Mouse (Mus musculus): ENCODE results near the gene 1500009C09Rik. TPM values are rescaled to one million over a fixed set of nuclear protein-coding genes. Genes with fewer than 3 reads are reported as not detected.

The 1500009C09Rik gene
- polyA plus RNA-seq, 1 experiment from 2014 or later: not detected

GRCm38 (mm10) chr15:82292851-82293250, 40.7 kb downstream of the 1500009C09Rik start:
- Histone ChIP-seq H3K4me1 (replicated peaks) (peaks cover 7% of the 10 kb centered on the region), H3K4me2 (peak overlapping the region; percentile 43), H3K36me3 (peaks cover 33% of the 10 kb centered on the region), H3K4me3 (replicated peaks) (0 out of 2 replicates have a peak overlapping the region, but pooled peaks have one; percentile 4), H3K9me3 (no peaks in the 10 kb centered on the region), H3K9ac (replicated peaks) (no peak overlapping the region), H3K27me3 (no peaks in the 10 kb centered on the region), H3K27ac (no peak overlapping the region)
- WGBS: 30% methylated on average over 4 of the region's 5 CpGs
- ATAC-seq (ENCODE audit: insufficient number of reproducible peaks, insufficient read depth, low FRiP score, low TSS enrichment, low read depth): no peak

- no peak overlapping the region; the same call in 1 of the 2 replicates for H3K27ac ChIP-seq
- peak; percentile 52 for ATAC-seq (ENCODE audit: insufficient number of reproducible peaks, insufficient read depth, low FRiP score, low TSS enrichment, low read depth)
- H3K4me3 ChIP-seq (replicated peaks): 0 out of 2 replicates have a peak overlapping the region, but pooled peaks have one; percentile 4
- H3K27me3 ChIP-seq: no peaks in the 10 kb centered on the region
- WGBS: 21% methylated on average over 7 of the region's 7 CpGs
- peak overlapping the region; percentile 43 for H3K4me2 ChIP-seq
- H3K9ac ChIP-seq (replicated peaks): no peak overlapping the region
- no peaks in the 10 kb centered on the region for H3K9me3 ChIP-seq
- H3K4me1 ChIP-seq (replicated peaks): peaks cover 7% of the 10 kb centered on the region
- H3K36me3 ChIP-seq: peaks cover 29% of the 10 kb centered on the region
These were observed 41.1 kb downstream of the 1500009C09Rik start for GRCm38 (mm10) chr15:82293271-82293711.

- 53% methylated on average over 8 of the region's 8 CpGs for WGBS
- Histone ChIP-seq H3K4me1 (replicated peaks) (peaks cover 7% of the 10 kb centered on the region), H3K9ac (replicated peaks) (no peak overlapping the region), H3K4me2 (no peak overlapping the region), H3K36me3 (peaks cover 21% of the 10 kb centered on the region), H3K27me3 (peaks cover 7% of the 10 kb centered on the region), H3K4me3 (replicated peaks) (no peak overlapping the region), H3K9me3 (no peaks in the 10 kb centered on the region), H3K27ac (no peak overlapping the region)
- no peak for ATAC-seq (ENCODE audit: insufficient number of reproducible peaks, insufficient read depth, low FRiP score, low TSS enrichment, low read depth)
These were observed 41.9 kb downstream of the 1500009C09Rik start for GRCm38 (mm10) chr15:82294059-82294458.

GRCm38 (mm10) chr15:82298764-82299561, 46.8 kb downstream of the 1500009C09Rik start, which contains the start of gene Wbp2nl:
Gene Wbp2nl, plus strand, starts transcription at chr15:82298954.
- 54% methylated on average over 39 of the region's 39 CpGs for WGBS
- Histone ChIP-seq H3K4me3 (replicated peaks) (0 out of 2 replicates have a peak within 1 kb of the TSS, but pooled peaks have one; percentile 1), H3K4me2 (peak within 1 kb of the TSS; percentile 17; the same call in 1 of the 2 replicates), H3K27ac (no peak within 1 kb of the TSS), H3K36me3 (no peaks in the 10 kb centered on the region), H3K4me1 (replicated peaks) (no peaks in the 10 kb centered on the region), H3K9me3 (no peaks in the 10 kb centered on the region), H3K9ac (replicated peaks) (no peak within 1 kb of the TSS), H3K27me3 (peaks cover 9% of the 10 kb centered on the region)
- no peak for ATAC-seq (ENCODE audit: insufficient number of reproducible peaks, insufficient read depth, low FRiP score, low TSS enrichment, low read depth)

GRCm38 (mm10) chr15:82307107-82307506, 54.9 kb downstream of the 1500009C09Rik start:
- WGBS: 77% methylated on average over 3 of the region's 3 CpGs
- ATAC-seq (ENCODE audit: insufficient number of reproducible peaks, insufficient read depth, low FRiP score, low TSS enrichment, low read depth): no peak

GRCm38 (mm10) chr15:82308416-82308815, 56.2 kb downstream of the 1500009C09Rik start:
- Histone ChIP-seq H3K4me2 (no peak overlapping the region), H3K27ac (no peak overlapping the region), H3K36me3 (no peaks in the 10 kb centered on the region), H3K4me3 (replicated peaks) (no peak overlapping the region), H3K27me3 (no peaks in the 10 kb centered on the region), H3K9me3 (no peaks in the 10 kb centered on the region), H3K4me1 (replicated peaks) (no peaks in the 10 kb centered on the region; the same call in 1 of the 2 replicates), H3K9ac (replicated peaks) (no peak overlapping the region)
- no peak for ATAC-seq (ENCODE audit: insufficient number of reproducible peaks, insufficient read depth, low FRiP score, low TSS enrichment, low read depth)
- WGBS: 71% methylated on average over 3 of the region's 3 CpGs

More at GRCm38 (mm10) chr15:82307107-82307506, 54.9 kb downstream of the 1500009C09Rik start:
- Histone ChIP-seq H3K4me2 (no peak overlapping the region), H3K4me3 (replicated peaks) (no peak overlapping the region), H3K27me3 (no peaks in the 10 kb centered on the region), H3K9me3 (no peaks in the 10 kb centered on the region), H3K4me1 (replicated peaks) (no peaks in the 10 kb centered on the region; the same call in 1 of the 2 replicates), H3K9ac (replicated peaks) (no peak overlapping the region), H3K36me3 (no peaks in the 10 kb centered on the region), H3K27ac (no peak overlapping the region)

Other genes starting within 250 kb of the 1500009C09Rik start
- 30.4 TPM in 2 replicates for gene Desi1, start 218.5 kb upstream of the 1500009C09Rik start, polyA plus RNA-seq (2016; fragmentation: Nextera tagmentation; extraction: Ambion mirVana)
- 263 and 272 TPM in 2 replicates for gene Snu13, start 204.8 kb upstream of the 1500009C09Rik start, polyA plus RNA-seq (2016; fragmentation: Nextera tagmentation; extraction: Ambion mirVana)
- gene 4930407I10Rik, start 193.2 kb upstream of the 1500009C09Rik start, polyA plus RNA-seq (2016; fragmentation: Nextera tagmentation; extraction: Ambion mirVana): not detected in 2 replicates
- gene Mei1, start 182.4 kb upstream of the 1500009C09Rik start, polyA plus RNA-seq (2016; fragmentation: Nextera tagmentation; extraction: Ambion mirVana): 0.10 TPM in 1 of 2 replicates, not detected in the other
- 23.4 and 26.6 TPM in 2 replicates for gene Ccdc134, start 124.5 kb upstream of the 1500009C09Rik start, polyA plus RNA-seq (2016; fragmentation: Nextera tagmentation; extraction: Ambion mirVana)
- 186 and 188 TPM in 2 replicates for gene Srebf2, start 105.2 kb upstream of the 1500009C09Rik start, polyA plus RNA-seq (2016; fragmentation: Nextera tagmentation; extraction: Ambion mirVana)
- 0.10 and 0.23 TPM in 2 replicates for gene Shisa8, start 39.6 kb upstream of the 1500009C09Rik start, polyA plus RNA-seq (2016; fragmentation: Nextera tagmentation; extraction: Ambion mirVana)
- gene Tnfrsf13c, start 28.0 kb upstream of the 1500009C09Rik start, polyA plus RNA-seq (2016; fragmentation: Nextera tagmentation; extraction: Ambion mirVana): 0.10 TPM in 1 of 2 replicates, not detected in the other
- 75.5 and 75.7 TPM in 2 replicates for gene Cenpm, start 7.6 kb upstream of the 1500009C09Rik start, polyA plus RNA-seq (2016; fragmentation: Nextera tagmentation; extraction: Ambion mirVana)
- gene Sept3, start 22.5 kb downstream of the 1500009C09Rik start, polyA plus RNA-seq (2016; fragmentation: Nextera tagmentation; extraction: Ambion mirVana): 45.5 and 46.3 TPM in 2 replicates
- not detected in 2 replicates for gene Wbp2nl, start 46.6 kb downstream of the 1500009C09Rik start, polyA plus RNA-seq (2016; fragmentation: Nextera tagmentation; extraction: Ambion mirVana)
- 33.6 and 34.1 TPM in 2 replicates for gene Naga, start 86.5 kb downstream of the 1500009C09Rik start, polyA plus RNA-seq (2016; fragmentation: Nextera tagmentation; extraction: Ambion mirVana)
- gene Pheta2, start 86.5 kb downstream of the 1500009C09Rik start, polyA plus RNA-seq (2016; fragmentation: Nextera tagmentation; extraction: Ambion mirVana): 11.0 and 11.3 TPM in 2 replicates
- gene Smdt1, start 86.6 kb downstream of the 1500009C09Rik start, polyA plus RNA-seq (2016; fragmentation: Nextera tagmentation; extraction: Ambion mirVana): 204 and 226 TPM in 2 replicates
- 302 and 311 TPM in 2 replicates for gene Ndufa6, start 101.9 kb downstream of the 1500009C09Rik start, polyA plus RNA-seq (2016; fragmentation: Nextera tagmentation; extraction: Ambion mirVana)
- gene Cyp2d22, start 127.9 kb downstream of the 1500009C09Rik start, polyA plus RNA-seq (2016; fragmentation: Nextera tagmentation; extraction: Ambion mirVana): 3.3 and 5.2 TPM in 2 replicates
- gene Cyp2d11, start 141.6 kb downstream of the 1500009C09Rik start, polyA plus RNA-seq (2016; fragmentation: Nextera tagmentation; extraction: Ambion mirVana): not detected in 2 replicates
- not detected in 2 replicates for gene Cyp2d10, start 154.8 kb downstream of the 1500009C09Rik start, polyA plus RNA-seq (2016; fragmentation: Nextera tagmentation; extraction: Ambion mirVana)
- gene Cyp2d9, start 181.0 kb downstream of the 1500009C09Rik start, polyA plus RNA-seq (2016; fragmentation: Nextera tagmentation; extraction: Ambion mirVana): not detected in 2 replicates

Data from limb, embryonic 12.5 days (tissue).